Mouse (Mus musculus) thymus, postnatal 4 days (tissue): ENCODE measurements around the gene Gm49661.

Source experiments
- DNase-seq: peaks from one replicate; pipeline ENCODE4 v3.0.0; 2021

Gene Gm49661

GRCm38 (mm10) chr8:84969241-84970134 lies at the start of gene Gm49661, which contains the start of the genes Prdx2 and Rnaseh2a:
Gene Gm49661 (minus strand): TSS chr8:84969433.
Gene Prdx2 (plus strand): TSS chr8:84969587.
Gene Rnaseh2a (minus strand): TSS chr8:84969767.
- peak; percentile 81 for DNase-seq

GRCm38 (mm10) chr8:85017209-85017608 lies 48.0 kb upstream of the Gm49661 start:
- no peak for DNase-seq

GRCm38 (mm10) chr8:85016724-85017123 lies 47.5 kb upstream of the Gm49661 start:
- no peak for DNase-seq

- DNase-seq: no peak
Observed at GRCm38 (mm10) chr8:85014431-85014830, 45.2 kb upstream of the Gm49661 start, which contains the start of gene Best2. Gene Best2 (minus strand): TSS chr8:85014531.

GRCm38 (mm10) chr8:85013230-85013840 lies 44.1 kb upstream of the Gm49661 start:
- DNase-seq: peak; percentile 91

- peak; percentile 30 for DNase-seq
Observed at GRCm38 (mm10) chr8:85011242-85011641, 42.0 kb upstream of the Gm49661 start.

GRCm38 (mm10) chr8:85007686-85008085 lies 38.5 kb upstream of the Gm49661 start:
- peak; percentile 78 for DNase-seq

GRCm38 (mm10) chr8:84997649-84998295 lies 28.5 kb upstream of the Gm49661 start:
- DNase-seq: peak; percentile 99

GRCm38 (mm10) chr8:84996978-84997377 lies 27.7 kb upstream of the Gm49661 start:
- no peak for DNase-seq

GRCm38 (mm10) chr8:84995680-84996079 lies 26.4 kb upstream of the Gm49661 start:
- peak; percentile 50 for DNase-seq

- DNase-seq: no peak
Observed at GRCm38 (mm10) chr8:84994375-84994774, 25.1 kb upstream of the Gm49661 start.

- peak; percentile 70 for DNase-seq
Observed at GRCm38 (mm10) chr8:84990836-84991235, 21.6 kb upstream of the Gm49661 start.

- peak; percentile 98 for DNase-seq
Observed at GRCm38 (mm10) chr8:84990349-84990748, 21.1 kb upstream of the Gm49661 start, which contains the start of gene Hook2. Gene Hook2 (plus strand): TSS chr8:84990603.

- peak; percentile 94 for DNase-seq
Observed at GRCm38 (mm10) chr8:84989810-84990209, 20.6 kb upstream of the Gm49661 start.

- DNase-seq: peak; percentile 47
Observed at GRCm38 (mm10) chr8:84989311-84989731, 20.1 kb upstream of the Gm49661 start.

GRCm38 (mm10) chr8:84987903-84988302 lies 18.7 kb upstream of the Gm49661 start:
- no peak for DNase-seq

GRCm38 (mm10) chr8:84987388-84987787 lies 18.2 kb upstream of the Gm49661 start:
- DNase-seq: no peak

- DNase-seq: no peak
Observed at GRCm38 (mm10) chr8:84986379-84986945, 17.2 kb upstream of the Gm49661 start.

- peak; percentile 92 for DNase-seq
Observed at GRCm38 (mm10) chr8:84985684-84986378, 16.6 kb upstream of the Gm49661 start.

GRCm38 (mm10) chr8:84985049-84985683 lies 15.9 kb upstream of the Gm49661 start:
- peak; percentile 61 for DNase-seq

GRCm38 (mm10) chr8:84984294-84985048 lies 15.2 kb upstream of the Gm49661 start:
- peak; percentile 31 for DNase-seq
